Mouse (Mus musculus): ENCODE data around the gene Paics. TPM values are rescaled to one million over a fixed set of nuclear protein-coding genes. Genes with fewer than 3 reads are reported as not detected.

Paics gene
- total RNA-seq, 1 experiment from 2014 or later: 581 TPM

DNA sequence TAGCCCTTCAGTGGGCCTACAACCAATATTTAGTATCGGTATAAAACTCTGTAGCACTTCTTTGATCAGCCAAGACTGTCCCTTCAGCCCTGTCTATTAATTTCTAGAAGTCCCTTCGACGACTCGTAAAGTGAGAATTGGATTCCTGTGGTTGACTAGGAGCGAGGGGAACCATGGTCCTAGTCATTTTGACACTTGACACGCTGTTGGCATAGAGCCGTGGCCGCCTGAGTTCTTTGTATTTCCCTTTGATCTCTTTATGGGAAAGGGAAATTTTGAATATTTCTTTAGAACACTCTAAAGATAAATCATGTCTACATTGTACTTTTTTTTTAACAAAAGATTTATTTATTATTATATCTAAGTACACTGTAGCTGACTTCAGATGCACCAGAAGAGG lies 24.6 kb downstream of the Paics start:
- ATAC-seq (replicated peaks in 1 of 2; ENCODE audit: insufficient read depth in 1 of 2, low FRiP score in 2 of 2, low TSS enrichment in 1 of 2, low read depth in 1 of 2, poor library complexity in 2 of 2, severe bottlenecking in 2 of 2): no peak

DNA sequence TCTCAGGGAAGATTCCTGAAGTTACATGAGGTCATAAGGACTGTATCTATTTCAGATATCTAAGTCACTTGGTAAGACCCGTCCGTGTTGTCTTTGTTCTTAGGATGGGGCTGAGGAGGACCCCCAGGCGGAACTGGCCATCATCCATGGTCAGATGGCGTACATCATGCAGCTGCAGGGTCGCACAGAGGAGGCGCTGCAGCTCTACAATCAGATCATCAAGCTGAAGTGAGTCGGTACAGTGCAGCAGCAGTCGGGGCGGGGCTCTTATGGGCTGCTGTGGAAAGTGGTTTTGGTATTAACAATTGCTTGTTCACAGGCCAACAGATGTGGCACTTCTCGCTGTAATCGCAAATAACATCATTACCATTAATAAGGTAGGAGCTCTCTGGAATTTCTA lies 32.9 kb downstream of the Paics start:
- no peak for ATAC-seq (replicated peaks in 1 of 2; ENCODE audit: insufficient read depth in 1 of 2, low FRiP score in 2 of 2, low TSS enrichment in 1 of 2, low read depth in 1 of 2, poor library complexity in 2 of 2, severe bottlenecking in 2 of 2)

DNA sequence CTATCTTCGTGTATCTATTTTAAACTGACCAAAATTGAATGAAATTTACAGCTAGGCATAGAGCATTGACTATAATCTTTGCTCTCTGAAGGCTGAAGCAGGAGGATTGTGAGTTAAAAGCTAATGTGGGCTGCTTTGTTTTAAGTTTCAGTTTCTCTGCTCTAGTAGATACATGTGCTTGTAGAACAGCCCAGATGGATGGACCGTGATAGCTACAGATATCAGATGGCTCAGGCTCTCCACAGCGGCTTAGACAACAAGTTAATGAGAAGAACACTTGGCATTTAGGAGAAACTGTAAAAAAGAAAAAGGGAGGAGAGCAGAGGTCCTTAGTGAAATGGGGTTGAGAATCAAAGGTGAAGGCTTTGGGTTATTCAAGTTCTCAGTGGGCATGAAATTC lies 39.7 kb downstream of the Paics start:
- no peak for ATAC-seq (replicated peaks in 1 of 2; ENCODE audit: insufficient read depth in 1 of 2, low FRiP score in 2 of 2, low TSS enrichment in 1 of 2, low read depth in 1 of 2, poor library complexity in 2 of 2, severe bottlenecking in 2 of 2)

DNA sequence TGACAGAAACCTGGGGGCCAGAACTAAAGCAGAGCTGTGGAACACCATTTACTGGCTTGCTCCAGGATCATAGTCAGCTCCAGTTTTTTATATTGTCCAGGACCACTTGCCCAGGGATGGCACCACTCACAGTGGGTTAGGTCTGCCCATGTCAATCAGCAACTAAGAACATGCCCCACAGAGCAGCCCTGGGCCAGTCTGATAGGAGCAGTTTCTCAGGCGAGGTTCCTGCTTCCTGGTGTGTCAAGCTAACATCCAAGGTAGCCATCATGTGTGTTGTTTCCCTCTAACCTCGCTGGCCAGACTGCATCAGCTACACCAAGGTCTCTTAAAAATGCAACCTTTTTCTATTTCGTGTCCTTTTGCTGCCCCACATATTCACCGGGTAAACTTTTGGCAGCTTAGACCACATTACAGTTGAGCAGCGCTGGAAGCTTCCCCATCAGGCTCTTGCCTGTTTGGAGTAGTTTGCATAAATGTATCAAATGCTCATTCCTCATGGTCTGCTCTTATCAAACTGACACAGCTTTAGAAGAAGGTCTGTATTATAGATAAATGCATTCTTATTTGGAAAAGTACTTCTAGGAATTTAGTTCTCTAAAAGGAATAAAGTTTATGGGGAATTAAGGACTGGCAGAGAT lies 42.2 kb downstream of the Paics start:
- ATAC-seq (replicated peaks in 1 of 2; ENCODE audit: insufficient read depth in 1 of 2, low FRiP score in 2 of 2, low TSS enrichment in 1 of 2, low read depth in 1 of 2, poor library complexity in 2 of 2, severe bottlenecking in 2 of 2): no peak

DNA sequence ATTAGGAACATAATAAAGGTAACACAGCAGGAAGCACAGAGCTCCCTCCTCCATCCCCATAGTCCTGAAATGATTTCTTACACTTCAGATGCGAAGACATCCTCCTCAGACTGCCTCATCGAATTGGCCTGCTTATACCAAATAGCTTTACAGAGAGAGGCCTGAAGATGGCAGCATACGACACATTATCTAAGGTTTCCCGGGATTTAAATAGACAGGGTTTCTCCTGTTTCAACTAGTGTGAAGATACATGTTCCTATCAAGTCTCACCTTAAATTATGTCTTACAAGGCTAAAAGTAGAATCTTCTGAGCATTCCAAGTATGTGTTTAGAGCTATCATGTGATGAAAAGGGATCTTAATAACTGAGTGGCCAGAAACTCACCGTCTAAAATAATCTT lies 47.3 kb downstream of the Paics start:
- ATAC-seq (replicated peaks in 1 of 2; ENCODE audit: insufficient read depth in 1 of 2, low FRiP score in 2 of 2, low TSS enrichment in 1 of 2, low read depth in 1 of 2, poor library complexity in 2 of 2, severe bottlenecking in 2 of 2): no peak

DNA sequence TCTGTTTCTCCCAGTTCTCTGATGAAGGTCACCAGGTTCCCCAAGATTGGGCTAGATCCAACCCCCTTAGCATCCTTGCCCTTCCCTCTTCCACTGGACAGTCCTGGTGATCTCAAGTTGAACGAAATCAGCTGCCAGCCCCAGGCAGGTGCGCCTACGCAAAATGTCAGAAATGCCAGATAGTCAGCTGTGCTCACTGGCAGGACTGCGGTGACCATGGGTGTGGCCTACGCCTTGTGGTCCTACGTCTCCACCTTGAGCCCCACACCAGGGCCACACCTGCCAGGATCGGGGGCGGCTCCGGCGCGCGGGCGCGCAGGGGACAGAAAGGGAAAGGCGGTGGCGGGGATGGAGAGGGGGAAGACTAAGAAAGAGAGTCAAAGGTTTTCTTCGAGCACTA lies 50.1 kb downstream of the Paics start:
- ATAC-seq (replicated peaks in 1 of 2; ENCODE audit: insufficient read depth in 1 of 2, low FRiP score in 2 of 2, low TSS enrichment in 1 of 2, low read depth in 1 of 2, poor library complexity in 2 of 2, severe bottlenecking in 2 of 2): no peak

DNA sequence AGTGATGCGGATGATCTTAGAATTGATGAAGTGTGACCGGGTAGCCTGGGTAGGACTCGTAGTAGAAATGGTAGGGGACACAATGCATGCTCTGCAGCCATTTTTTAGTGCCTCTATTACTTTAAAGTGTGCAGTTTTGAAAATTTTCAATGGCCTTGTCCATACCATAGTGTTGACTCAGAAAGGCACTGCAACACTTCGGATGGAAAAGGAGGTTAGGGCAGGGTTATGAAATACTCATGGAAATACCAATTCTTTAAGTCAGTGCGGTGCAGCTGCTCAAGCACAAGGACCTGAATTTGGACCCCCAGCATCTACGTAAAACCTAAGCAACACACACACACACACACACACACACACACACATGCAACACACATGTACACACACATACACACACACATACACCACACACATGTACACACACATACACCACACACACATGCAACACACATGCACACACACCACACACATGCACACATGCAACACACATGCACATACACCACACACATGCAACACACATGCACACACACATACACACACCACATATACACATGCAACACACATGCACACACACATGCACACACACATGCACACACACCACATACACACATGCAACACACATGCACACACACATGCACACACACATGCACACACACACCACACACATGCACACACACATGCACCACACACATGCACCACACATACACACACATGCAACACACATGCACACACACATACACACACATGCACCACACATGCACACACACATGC lies 53.1 kb downstream of the Paics start, which contains the start of gene Arl9:
Arl9 (plus strand) TSS at position 5 of the 771 bp plus-strand sequence.
- ATAC-seq (replicated peaks in 1 of 2; ENCODE audit: insufficient read depth in 1 of 2, low FRiP score in 2 of 2, low TSS enrichment in 1 of 2, low read depth in 1 of 2, poor library complexity in 2 of 2, severe bottlenecking in 2 of 2): no peak

DNA sequence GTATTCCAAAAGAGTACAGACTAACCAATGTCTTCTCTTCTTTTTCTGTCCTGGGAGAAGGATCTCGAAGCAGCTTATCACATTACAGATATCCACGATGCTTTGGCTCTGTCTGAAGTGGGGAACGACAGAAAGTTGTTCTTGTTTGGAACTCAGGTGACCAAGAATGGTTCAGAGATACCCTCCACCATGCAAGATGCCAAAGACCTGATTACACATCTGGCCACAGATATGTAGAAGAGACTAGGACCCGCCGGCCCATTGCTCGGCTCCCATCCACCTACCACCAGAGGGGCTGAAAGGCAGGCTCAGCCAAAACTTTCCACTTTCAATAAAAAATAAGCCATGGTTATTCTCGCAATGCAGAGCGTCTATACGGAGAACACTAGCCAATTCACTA lies 59.2 kb downstream of the Paics start:
- ATAC-seq (replicated peaks in 1 of 2; ENCODE audit: insufficient read depth in 1 of 2, low FRiP score in 2 of 2, low TSS enrichment in 1 of 2, low read depth in 1 of 2, poor library complexity in 2 of 2, severe bottlenecking in 2 of 2): no peak

DNA sequence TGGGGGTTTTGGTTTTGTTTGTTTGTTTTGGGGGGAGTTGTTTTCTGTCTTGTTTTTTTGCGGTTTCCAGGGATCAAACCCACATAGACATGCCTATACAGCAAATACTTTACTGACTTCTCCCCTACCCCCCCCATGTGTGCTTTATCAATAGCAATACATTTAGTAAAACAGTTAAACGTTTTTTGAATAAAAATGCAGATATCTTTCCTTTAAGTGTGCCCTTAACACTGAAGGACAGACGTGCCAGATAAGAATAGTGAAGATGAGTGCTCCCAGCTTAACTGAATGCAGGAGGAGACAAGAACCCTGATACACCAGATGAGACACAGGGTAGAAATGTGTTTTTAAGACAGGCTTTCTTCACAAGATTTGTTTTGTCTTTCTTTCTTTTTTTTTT lies 60.0 kb downstream of the Paics start:
- no peak for ATAC-seq (replicated peaks in 1 of 2; ENCODE audit: insufficient read depth in 1 of 2, low FRiP score in 2 of 2, low TSS enrichment in 1 of 2, low read depth in 1 of 2, poor library complexity in 2 of 2, severe bottlenecking in 2 of 2)

DNA sequence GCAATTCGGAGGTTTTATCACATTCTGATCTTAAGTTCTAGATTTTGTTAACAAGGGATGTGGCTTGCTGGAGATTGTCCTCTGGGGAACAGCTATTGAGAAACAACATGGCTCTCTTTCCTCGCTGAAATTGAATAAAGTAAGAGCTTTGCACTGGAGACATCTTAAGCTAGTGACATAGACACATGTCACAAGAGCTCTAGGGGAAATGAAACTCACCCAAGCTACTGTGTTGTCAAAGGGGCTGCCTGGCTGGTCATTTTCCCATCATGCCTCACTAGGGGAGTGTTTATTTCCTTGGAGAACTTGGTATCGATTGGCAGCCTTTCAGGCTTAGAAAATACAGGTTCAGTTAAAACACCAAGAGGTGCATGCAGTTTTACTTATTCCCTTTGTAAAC lies 62.1 kb downstream of the Paics start:
- ATAC-seq (replicated peaks in 1 of 2; ENCODE audit: insufficient read depth in 1 of 2, low FRiP score in 2 of 2, low TSS enrichment in 1 of 2, low read depth in 1 of 2, poor library complexity in 2 of 2, severe bottlenecking in 2 of 2): no peak

DNA sequence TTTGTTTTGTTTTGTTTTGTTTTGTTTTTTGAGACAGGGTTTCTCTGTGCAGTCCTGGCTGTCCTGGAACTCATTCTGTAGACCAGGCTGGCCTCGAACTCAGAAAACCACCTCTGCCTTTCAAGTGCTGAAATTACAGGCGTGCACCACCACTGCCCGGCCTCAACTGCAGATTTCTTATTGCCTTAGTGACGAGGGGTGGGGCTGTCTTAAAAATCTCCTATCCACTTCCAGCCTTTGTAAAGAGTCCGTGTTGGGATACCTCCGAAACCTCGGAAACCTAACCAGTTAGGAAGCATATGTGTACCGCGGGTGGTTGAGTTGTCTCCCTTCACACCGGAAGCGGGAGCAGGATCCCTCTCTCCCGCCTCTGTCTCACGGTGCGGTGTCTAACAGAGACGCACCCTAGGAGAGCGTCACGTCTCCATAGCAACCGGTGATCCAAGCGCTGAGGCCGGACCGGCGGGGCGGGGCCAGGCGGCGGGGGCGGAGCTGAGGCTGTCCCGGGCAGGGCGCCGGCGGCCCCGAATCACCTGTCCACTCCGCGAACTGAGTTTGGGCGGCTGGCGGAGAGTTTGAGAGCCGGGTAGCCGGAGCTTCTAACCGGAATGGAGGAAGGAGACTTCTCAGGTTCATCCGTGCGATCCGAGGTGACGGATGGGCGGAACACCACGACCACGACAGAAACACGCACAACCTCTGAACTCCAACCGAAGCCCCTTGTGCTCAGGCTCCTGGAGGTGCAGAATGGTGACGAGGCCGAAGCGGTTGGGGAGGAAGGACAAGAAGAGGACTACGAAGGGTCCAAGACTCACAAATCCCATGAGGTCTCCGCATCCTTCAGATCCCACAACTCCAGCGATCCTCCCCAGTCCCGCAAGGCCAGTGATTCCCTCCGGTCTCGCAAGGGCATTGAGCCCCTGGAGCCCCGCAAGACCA lies 64.7 kb downstream of the Paics start, which contains the start of gene Thegl:
Thegl (plus strand) TSS at position 480 of the 939 bp plus-strand sequence.
- ATAC-seq (replicated peaks in 1 of 2; ENCODE audit: insufficient read depth in 1 of 2, low FRiP score in 2 of 2, low TSS enrichment in 1 of 2, low read depth in 1 of 2, poor library complexity in 2 of 2, severe bottlenecking in 2 of 2): peak; percentile 84 to 90

Other genes starting within 250 kb of the Paics start
- 16.7 and 55.0 TPM in 2 replicates for gene Aasdh, start 45.8 kb upstream of the Paics start, total RNA-seq (2017)
- 72.3 and 95.1 TPM in 2 replicates for gene Ppat, start 271 bp downstream of the Paics start, total RNA-seq (2017)
- 130 and 142 TPM in 2 replicates for gene Srp72, start 23.4 kb downstream of the Paics start, total RNA-seq (2017)
- not detected in 2 replicates for gene Arl9, start 52.7 kb downstream of the Paics start, total RNA-seq (2017)
- gene Thegl, start 64.7 kb downstream of the Paics start, total RNA-seq (2017): not detected in 2 replicates
- 0.88 and 2.6 TPM in 2 replicates for gene Hopx, start 163.8 kb downstream of the Paics start, total RNA-seq (2017)

All from hematopoietic stem cell, adult 5-6 weeks (primary cell).